8 mouse cellular contexts compared by ENCODE assay signal in genomic region chr4:155219271-155220212, GRCm38 (mm10). TPM values are rescaled to one million over a fixed set of nuclear protein-coding genes. Genes with fewer than 3 reads are reported as not detected.
DNase-seq lines count a peak whose midpoint lies in the region; ATAC-seq and TF ChIP-seq lines count a peak whose summit lies in the region.

No protein-coding gene starts in this region.

- in situ Hi-C loops in ES-E14 (cut with MboI; ENCODE audit: low sequenced_read_pairs in 2 of 2, unreplicated experiment in 2 of 2), result no loop called here

- no peak for DNase-seq in heart, postnatal 36 days
- no peak for DNase-seq in ES-E14 (ENCODE audit: low read depth, low spot score)
- no peak for DNase-seq in hindbrain, embryonic 10.5 days (ENCODE audit: low spot score)
- DNase-seq in layer of hippocampus, postnatal 10 days (ENCODE audit: low spot score in 2 of 2), result no peak
- no peak for DNase-seq in yolk sac, embryonic 10.5 days (ENCODE audit: low spot score)
- no peak for DNase-seq in left cerebral cortex, adult 9 months (ENCODE audit: low spot score in 2 of 2)

- no peak for ATAC-seq in heart, embryonic 13.5 days (ENCODE audit: extremely low read depth, insufficient number of reproducible peaks, low FRiP score, low TSS enrichment)
- ATAC-seq in midbrain, embryonic 13.5 days, result no peak

- peaks cover 73% of the 10 kb centered on the region for H3K4me1 ChIP-seq in heart, embryonic 13.5 days
- peaks cover 19 to 47% of the 10 kb centered on the region in 2 experiments for H3K4me1 ChIP-seq in ES-E14 (ENCODE audit: control insufficient read depth in 2 of 2, insufficient read depth in 2 of 2, low read length in 2 of 2, poor library complexity in 1 of 2)
- peaks cover 88% of the 10 kb centered on the region for H3K4me1 ChIP-seq in hindbrain, embryonic 10.5 days (replicated peaks)
- H3K4me1 ChIP-seq in midbrain, embryonic 13.5 days (replicated peaks), result peaks cover 77% of the 10 kb centered on the region

- H3K36me3 ChIP-seq in heart, embryonic 13.5 days, result 0 out of 2 replicates have a peak, but pooled peaks cover 7% of the 10 kb centered on the region
- peaks cover 14% of the 10 kb centered on the region; the same call in 1 of the 2 replicates for H3K36me3 ChIP-seq in ES-E14 (ENCODE audit: control insufficient read depth, insufficient read depth, low read length, poor library complexity, severe bottlenecking)
- peaks cover 9% of the 10 kb centered on the region for H3K36me3 ChIP-seq in hindbrain, embryonic 10.5 days
- H3K36me3 ChIP-seq in midbrain, embryonic 13.5 days, result no peaks in the 10 kb centered on the region

- H3K9ac ChIP-seq in heart, embryonic 13.5 days, result peak overlapping the region; percentile 99
- H3K9ac ChIP-seq in ES-E14 (ENCODE audit: insufficient read depth, low read depth, low read length, poor library complexity, severe bottlenecking), result no peak overlapping the region; the same call in 1 of the 2 replicates
- H3K9ac ChIP-seq in midbrain, embryonic 13.5 days (replicated peaks), result peak overlapping the region; percentile 97

- peak overlapping the region; percentile 97 for H3K4me2 ChIP-seq in heart, embryonic 13.5 days
- H3K4me2 ChIP-seq in midbrain, embryonic 13.5 days (replicated peaks), result peak overlapping the region; percentile 98

- intact Hi-C loops in heart, postnatal 36 days (cut with DNase I), result loop anchor here (2.0 kb wide), 3 partner anchors 15 to 69 kb away; no protein-coding TSS in a partner anchor

- no peaks in the 10 kb centered on the region for H3K9me3 ChIP-seq in heart, embryonic 13.5 days
- H3K9me3 ChIP-seq in ES-E14 (ENCODE audit: control insufficient read depth, insufficient read depth, low read depth, low read length), result no peaks in the 10 kb centered on the region
- no peaks in the 10 kb centered on the region for H3K9me3 ChIP-seq in hindbrain, embryonic 10.5 days
- no peaks in the 10 kb centered on the region for H3K9me3 ChIP-seq in midbrain, embryonic 13.5 days

- no peaks in the 10 kb centered on the region for H3K27me3 ChIP-seq in heart, embryonic 13.5 days (replicated peaks)
- no peaks in the 10 kb centered on the region for H3K27me3 ChIP-seq in hindbrain, embryonic 10.5 days (ENCODE audit: insufficient read depth, poor library complexity, severe bottlenecking)
- peaks cover 3% of the 10 kb centered on the region; the same call in 1 of the 2 replicates for H3K27me3 ChIP-seq in midbrain, embryonic 13.5 days

- 41% methylated on average over 12 of the region's 12 CpGs for WGBS in heart, embryonic 13.5 days
- 71% methylated on average over 12 of the region's 12 CpGs for WGBS in hindbrain, embryonic 10.5 days
- 69% methylated on average over 12 of the region's 12 CpGs for WGBS in midbrain, embryonic 13.5 days

- H3K27ac ChIP-seq in heart, embryonic 13.5 days (replicated peaks), result peak overlapping the region; percentile 81
- H3K27ac ChIP-seq in ES-E14 (ENCODE audit: insufficient read depth, low read depth, low read length, poor library complexity, severe bottlenecking), result no peak overlapping the region
- peak overlapping the region; percentile 95 for H3K27ac ChIP-seq in hindbrain, embryonic 10.5 days
- no peak overlapping the region for H3K27ac ChIP-seq in midbrain, embryonic 13.5 days

- peak overlapping the region; percentile 95 for H3K4me3 ChIP-seq in heart, embryonic 13.5 days
- H3K4me3 ChIP-seq in ES-E14 (ENCODE audit: insufficient read depth in 1 of 2, low read depth in 1 of 2, low read length in 2 of 2, poor library complexity in 1 of 2, severe bottlenecking in 1 of 2), result peak overlapping the region; percentile 69 to 87
- peak overlapping the region; percentile 95 for H3K4me3 ChIP-seq in hindbrain, embryonic 10.5 days
- peak overlapping the region; percentile 93 for H3K4me3 ChIP-seq in midbrain, embryonic 13.5 days (replicated peaks)

TF ChIP-seq in ES-E14, 5 proteins besides CTCF, POLR2A, EP300 and RAD21:
- TF ChIP-seq HCFC1 (IDR thresholded peaks at IDR 0.05; ENCODE audit: borderline replicate concordance, insufficient read depth, low read length) (no peak), CHD2 (IDR thresholded peaks at IDR 0.05; ENCODE audit: low read depth, low read length) (no peak), MAFK (IDR thresholded peaks at IDR 0.05; ENCODE audit: insufficient read depth, low read depth, low read length) (no peak), ZC3H11A (IDR thresholded peaks at IDR 0.05; ENCODE audit: borderline replicate concordance, low read depth, low read length) (no peak), ZNF384 (IDR thresholded peaks at IDR 0.05; ENCODE audit: low read depth, low read length) (no peak)

RNA-seq across cellular contexts. Expression of gene Ski, which starts 2.9 kb away (rescaled TPM):
- 10.1 and 10.2 TPM in 2 replicates for polyA plus RNA-seq in heart, embryonic 13.5 days (2015; fragmentation: Nextera tagmentation; extraction: Ambion mirVana)
- total RNA-seq in heart, postnatal 36 days (2021), result 10 to 100 TPM; 53.3 to 56.8 TPM
- 30.2 and 38.0 TPM in 2 replicates for total RNA-seq in ES-E14 (2012; rRNA removed)
- polyA plus RNA-seq in hindbrain, embryonic 10.5 days (2016; fragmentation: Nextera tagmentation; extraction: Ambion mirVana), result 9.3 and 10.1 TPM in 2 replicates
- polyA plus RNA-seq in midbrain, embryonic 13.5 days (2015; fragmentation: Nextera tagmentation; extraction: Ambion mirVana), result 9.3 and 9.9 TPM in 2 replicates
- total RNA-seq in layer of hippocampus, postnatal 10 days (2021), result 100 to 1,000 TPM; 118 TPM

RNA-seq across cellular contexts. Expression of gene Faap20, which starts 30.1 kb away (rescaled TPM):
- polyA plus RNA-seq in heart, embryonic 13.5 days (2015; fragmentation: Nextera tagmentation; extraction: Ambion mirVana), result 63.2 and 71.1 TPM in 2 replicates
- total RNA-seq in heart, postnatal 36 days (2021), result 10 to 100 TPM; 14.5 to 18.3 TPM
- 16.4 and 17.8 TPM in 2 replicates for total RNA-seq in ES-E14 (2012; rRNA removed)
- 115 and 118 TPM in 2 replicates for polyA plus RNA-seq in hindbrain, embryonic 10.5 days (2016; fragmentation: Nextera tagmentation; extraction: Ambion mirVana)
- 91.2 and 92.7 TPM in 2 replicates for polyA plus RNA-seq in midbrain, embryonic 13.5 days (2015; fragmentation: Nextera tagmentation; extraction: Ambion mirVana)
- 10 to 100 TPM; 22.2 to 24.3 TPM for total RNA-seq in layer of hippocampus, postnatal 10 days (2021)

Comparison
In these comparisons a context has a peak if more than half of its experiments do, and no peak if none do; other contexts are left out.
1. H3K27ac ChIP-seq: peak in heart, embryonic 13.5 days (single experiment) and hindbrain, embryonic 10.5 days (single experiment); none in ES-E14 (single experiment) and midbrain, embryonic 13.5 days (single experiment).
2. Peak in every context shown above with its lines, with median percentiles within 50 percentile points of each other: H3K4me3 ChIP-seq.